26 mouse cellular contexts compared by ENCODE assay signal in the genomic region with DNA sequence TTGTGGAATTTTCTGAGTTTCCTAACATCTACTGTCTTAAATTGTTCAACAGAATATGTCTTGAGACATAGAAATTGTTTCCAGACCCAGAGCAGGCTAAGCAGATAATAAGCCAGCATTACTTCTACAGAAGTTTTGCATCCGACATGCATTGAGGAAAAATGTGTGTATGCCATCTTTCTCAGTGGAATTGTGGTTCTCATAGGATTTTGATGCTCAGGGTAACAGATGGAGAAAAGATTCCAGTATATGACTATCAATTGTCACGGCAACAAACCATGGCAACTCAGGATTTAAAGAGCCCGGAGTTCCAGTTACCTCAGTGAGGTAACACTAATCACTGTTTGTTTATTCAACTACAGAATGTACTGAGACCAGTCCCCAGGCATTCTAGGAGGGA.
"Had no signal": no experiment of that assay in that cellular context is flagged by ENCODE, and none has a peak within 500 bp of the region (broad histone marks: within the 10 kb centered on the region; RNA-seq: fewer than 3 reads in every experiment).

No protein-coding gene starts in this region.

- H3K36me3 ChIP-seq: kidney, embryonic 15.5 days; limb, embryonic 12.5 days; limb, embryonic 15.5 days; midbrain, embryonic 10.5 days; neural tube, embryonic 12.5 days; neural tube, embryonic 15.5 days; stomach, embryonic 15.5 days had no signal

- H3K9me3 ChIP-seq: kidney, embryonic 15.5 days; limb, embryonic 12.5 days; limb, embryonic 15.5 days; megakaryocyte, embryonic 14.5 days; midbrain, embryonic 10.5 days; neural tube, embryonic 12.5 days; neural tube, embryonic 15.5 days; stomach, embryonic 15.5 days had no signal

- H3K27ac ChIP-seq: kidney, embryonic 15.5 days; left cerebral cortex, adult 2 months; limb, embryonic 12.5 days; limb, embryonic 15.5 days; liver, embryonic 14.5 days; macrophage; midbrain, embryonic 10.5 days; neural tube, embryonic 12.5 days; neural tube, embryonic 15.5 days; stomach, embryonic 15.5 days had no signal

- H3K4me2 ChIP-seq: kidney, embryonic 15.5 days; limb, embryonic 12.5 days; limb, embryonic 15.5 days; liver, embryonic 11.5 days; lung, embryonic 14.5 days; neural tube, embryonic 12.5 days; neural tube, embryonic 15.5 days; stomach, embryonic 15.5 days had no signal

- ATAC-seq: liver, postnatal 0 days; lung, postnatal 0 days had no signal

- DNase-seq: kidney, adult 11 months; kidney, adult 8-10 months; kidney, postnatal 10 days; kidney, postnatal 4 days; layer of hippocampus, postnatal 36 days; liver, postnatal 0 days; lung, embryonic 14.5 days; midbrain, embryonic 14.5 days; right cerebral cortex, adult 18-20 months; right cerebral cortex, postnatal 14 days; right cerebral cortex, postnatal 4 days; spleen, adult 18-20 months; thymus, postnatal 25 days had no signal

- H3K4me1 ChIP-seq: neural tube, embryonic 12.5 days; stomach, embryonic 15.5 days had no signal

- H3K27me3 ChIP-seq: kidney, embryonic 15.5 days; limb, embryonic 12.5 days; limb, embryonic 15.5 days; megakaryocyte, embryonic 14.5 days; neural tube, embryonic 12.5 days; neural tube, embryonic 15.5 days; stomach, embryonic 15.5 days had no signal

- H3K9ac ChIP-seq: kidney, embryonic 15.5 days; limb, embryonic 12.5 days; limb, embryonic 15.5 days; liver, embryonic 14.5 days; liver, postnatal 0 days; lung, embryonic 14.5 days; neural tube, embryonic 12.5 days; neural tube, embryonic 15.5 days; stomach, embryonic 15.5 days had no signal

- H3K4me3 ChIP-seq: kidney, embryonic 15.5 days; left cerebral cortex, adult 2 months; limb, embryonic 12.5 days; limb, embryonic 15.5 days; megakaryocyte, embryonic 14.5 days; midbrain, embryonic 10.5 days; neural tube, embryonic 12.5 days; neural tube, embryonic 15.5 days; stomach, embryonic 15.5 days had no signal
